Mouse (Mus musculus) heart, adult 2 months (tissue): ENCODE measurements around the gene Arhgap29.

Experiments used
- CTCF ChIP-seq: fragments of 200-600 bp; IDR thresholded peaks from 2 replicates; pipeline ENCODE4 v1.8.1; 2022; ENCODE audit warnings: antibody characterized with exemption, mild to moderate bottlenecking, moderate library complexity
- POLR2A ChIP-seq: fragments of 200-500 bp; IDR thresholded peaks from 2 replicates; pipeline ENCODE4 v1.6.1; 2011; ENCODE audit warnings: mild to moderate bottlenecking, low read depth, low read length, control low read depth; ENCODE audit not compliant: insufficient read depth

GRCm38 (mm10) chr3:121951116-121951515 lies 1.2 kb upstream of the Arhgap29 start:
- no peak for TF ChIP-seq CTCF
- no peak for TF ChIP-seq POLR2A
